Mouse (Mus musculus) kidney, adult 2 months (tissue): ENCODE measurements at regions not wholly inside any gene's neighbourhood (a gene's known extent, or its start where the extent isn't known, plus 50 kb on each side); places are given as distances from the start of the nearest gene placed in this dataset.

Experiments
- CTCF ChIP-seq: fragments of 200-500 bp; conservative IDR thresholded peaks from 2 replicates; pipeline ENCODE4 v1.5.1; 2011; ENCODE audit warnings: low read depth, mild to moderate bottlenecking, control low read depth, low read length, moderate library complexity, mixed read lengths; ENCODE audit not compliant: insufficient read depth, insufficient read length
- POLR2A ChIP-seq: fragments of 200-500 bp; IDR thresholded peaks from one replicate; pipeline ENCODE4 v1.6.1; 2011; ENCODE audit warnings: low read depth, low read length, control low read depth

DNA sequence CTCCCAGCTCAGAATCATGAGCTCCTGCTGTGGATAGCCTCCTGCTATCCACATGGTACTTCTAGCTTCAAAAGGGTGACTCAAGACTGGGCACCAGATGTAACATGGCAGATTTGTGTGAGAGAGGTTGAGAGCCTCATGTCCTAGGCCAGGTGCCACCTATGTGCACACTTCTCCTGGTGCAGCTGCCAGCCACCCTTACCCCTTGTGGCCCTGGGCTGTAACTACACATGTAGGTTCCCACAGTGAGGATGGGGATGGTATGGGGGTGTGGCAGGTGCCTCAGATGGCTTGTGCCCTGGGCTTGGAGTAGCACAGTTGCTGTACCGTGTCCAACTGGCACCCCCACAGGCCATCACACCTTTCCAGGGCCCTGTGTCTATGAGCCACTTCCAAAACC is 68.2 kb upstream of the Insig1 start:
- TF ChIP-seq POLR2A (no peak), CTCF (0 out of 2 replicates have a peak, but pooled peaks have one; percentile 12)
